Mouse (Mus musculus) CD4-positive helper T cell, adult 2 months (primary cell): ENCODE measurements around the gene Rnf220.
"Not testable (repeated sequence)": the region's sequence is repeated elsewhere in the genome, so short reads cannot be mapped to it uniquely, and the experiment has no call there.

Experiments
- DNase-seq: peaks from one replicate; pipeline ENCODE4 v3.0.0-alpha.2; 2012; ENCODE audit warnings: low read depth, missing footprints, low spot score

The Rnf220 gene

DNA sequence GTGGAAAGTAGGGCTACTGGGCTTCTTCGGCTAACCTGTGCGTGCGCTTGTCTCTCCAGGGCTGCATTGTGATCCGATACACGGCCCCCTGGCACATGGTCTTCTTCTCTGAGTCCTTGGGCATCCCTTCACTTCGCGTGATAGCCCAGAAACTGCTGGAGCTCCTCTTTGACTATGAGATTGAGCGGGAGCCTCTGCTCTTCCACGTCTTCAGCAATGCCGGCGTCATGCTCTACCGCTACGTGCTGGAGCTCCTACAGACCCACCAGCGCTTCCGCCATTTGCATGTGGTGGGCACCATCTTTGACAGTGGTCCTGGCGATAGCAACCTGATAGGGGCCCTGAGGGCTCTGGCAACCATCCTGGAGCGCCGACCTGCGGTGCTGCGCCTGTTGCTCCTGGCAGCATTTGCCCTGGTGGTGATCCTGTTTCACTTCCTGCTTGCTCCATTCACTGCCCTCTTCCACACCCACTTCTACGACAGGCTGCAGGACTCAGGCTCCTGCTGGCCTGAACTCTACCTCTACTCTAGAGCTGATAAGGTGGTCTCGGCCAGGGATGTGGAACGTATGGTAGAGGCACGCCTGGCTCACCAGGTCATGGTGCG, 228.9 kb downstream of the Rnf220 start:
- no peak for DNase-seq

DNA sequence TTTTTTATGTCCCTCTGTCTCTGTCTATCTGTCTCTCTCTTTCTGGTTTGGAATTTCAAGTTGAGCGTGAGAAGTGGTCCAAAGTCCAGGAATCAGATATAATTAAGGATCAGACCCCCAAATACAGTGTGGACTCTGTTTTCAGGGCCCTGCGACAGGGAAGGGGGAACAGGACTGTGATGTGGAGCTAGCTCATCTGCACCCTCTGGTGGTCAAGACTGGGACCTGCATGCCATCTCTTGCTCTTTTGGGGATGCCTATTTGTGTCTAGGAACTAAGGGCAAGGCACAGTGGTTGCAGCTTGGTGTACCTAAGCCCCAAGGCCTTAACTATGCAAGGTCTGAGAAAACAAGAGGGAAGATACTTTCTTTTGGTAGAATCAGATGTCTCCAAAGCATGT, 229.6 kb downstream of the Rnf220 start:
- peak; percentile 64 for DNase-seq

DNA sequence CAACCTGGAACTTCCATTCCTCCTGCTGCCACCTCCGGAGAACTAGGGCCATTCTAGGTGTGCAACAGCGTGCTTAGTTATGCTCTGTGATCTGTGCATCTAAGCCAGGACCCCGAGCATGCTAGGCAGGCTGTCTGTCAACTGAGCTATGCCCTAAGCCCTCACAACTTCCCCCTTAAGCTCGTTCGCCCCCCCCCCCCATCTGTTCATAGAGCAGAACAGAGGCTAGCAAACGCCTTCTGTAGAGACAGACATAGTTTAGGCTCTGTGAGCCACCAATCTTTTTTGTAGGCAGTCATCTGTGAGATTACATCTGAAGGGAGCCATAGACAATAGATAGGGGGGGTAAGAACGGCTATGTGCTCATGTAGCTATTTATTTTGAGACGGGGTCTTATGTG, 233.9 kb downstream of the Rnf220 start:
- no peak for DNase-seq

DNA sequence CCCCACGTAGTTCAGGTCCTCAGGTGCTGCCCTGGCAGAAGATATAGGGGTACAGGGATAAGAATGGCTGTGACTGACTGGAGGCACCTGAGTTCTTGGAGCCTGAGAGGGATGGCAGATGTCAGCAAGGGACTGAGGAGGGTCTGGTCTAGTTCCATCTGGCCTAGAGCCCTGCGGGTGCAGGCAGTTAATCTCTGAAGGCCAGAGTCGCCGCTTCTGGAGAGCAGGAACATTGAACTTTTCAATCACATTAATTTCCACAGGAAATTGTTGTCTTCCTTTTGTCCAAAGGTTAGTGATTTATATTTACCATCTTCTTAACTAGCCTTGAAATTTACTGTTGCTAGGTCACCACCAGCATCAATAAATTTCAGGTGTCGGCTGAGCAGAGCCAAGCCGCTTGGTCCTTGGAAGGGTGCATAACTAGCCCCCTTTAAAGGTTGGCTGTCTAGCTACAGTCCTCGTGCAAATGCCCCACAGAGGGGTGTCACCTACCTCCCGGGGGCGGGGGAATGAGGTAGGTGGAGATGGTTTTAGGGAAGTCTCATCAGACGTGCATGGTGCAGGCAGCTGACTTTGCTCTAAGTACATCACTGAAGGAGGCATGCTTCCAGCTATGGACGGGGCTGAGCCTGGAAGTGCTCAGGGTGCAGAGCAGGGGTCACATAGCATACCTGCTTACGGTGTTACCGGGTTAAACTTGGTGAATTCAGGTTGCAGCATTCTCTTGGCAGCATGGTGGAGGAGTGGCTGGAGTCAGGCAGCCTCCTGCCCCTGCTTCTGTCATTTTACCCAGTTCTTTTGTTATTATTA, 234.5 kb downstream of the Rnf220 start:
- no peak for DNase-seq

DNA sequence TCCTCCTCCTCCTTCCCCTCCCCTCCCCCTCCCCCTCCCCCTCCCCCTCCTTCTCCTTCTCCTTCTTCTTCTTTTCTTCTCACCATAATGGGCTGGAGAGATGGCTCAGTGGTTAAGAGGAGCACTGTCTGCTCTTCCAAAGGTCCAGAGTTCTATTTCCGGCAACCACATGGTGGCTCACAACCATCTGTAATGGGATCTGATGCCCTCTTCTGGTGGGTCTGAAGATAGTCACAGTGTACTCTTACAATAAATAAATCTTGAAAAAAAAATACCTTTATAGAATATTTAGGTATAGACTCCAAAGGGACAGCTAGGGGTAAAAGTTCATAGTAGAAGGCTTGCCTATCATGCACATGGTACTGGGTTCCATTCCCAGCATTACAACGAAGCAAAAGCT, 235.6 kb downstream of the Rnf220 start:
- no peak for DNase-seq

DNA sequence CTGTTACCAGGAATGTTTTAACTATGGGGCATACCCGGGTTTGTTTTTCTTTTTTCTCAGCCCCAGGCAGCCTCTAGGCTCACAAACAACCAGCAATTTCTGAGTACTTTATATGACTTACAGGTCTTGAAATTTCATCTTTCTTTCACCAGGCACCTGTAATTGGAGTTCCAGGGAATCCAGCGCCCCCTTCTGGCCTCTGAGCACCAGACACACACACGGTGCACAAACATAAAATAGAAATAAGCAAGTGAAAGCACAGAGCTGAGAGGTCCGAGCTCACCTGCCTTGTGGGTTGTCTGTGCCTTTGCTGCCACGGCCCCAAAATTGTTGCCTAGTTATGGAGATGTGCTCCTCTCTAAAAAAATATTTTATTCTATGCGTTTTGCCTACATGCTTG, 236.9 kb downstream of the Rnf220 start:
- not testable (repeated sequence) for DNase-seq

DNA sequence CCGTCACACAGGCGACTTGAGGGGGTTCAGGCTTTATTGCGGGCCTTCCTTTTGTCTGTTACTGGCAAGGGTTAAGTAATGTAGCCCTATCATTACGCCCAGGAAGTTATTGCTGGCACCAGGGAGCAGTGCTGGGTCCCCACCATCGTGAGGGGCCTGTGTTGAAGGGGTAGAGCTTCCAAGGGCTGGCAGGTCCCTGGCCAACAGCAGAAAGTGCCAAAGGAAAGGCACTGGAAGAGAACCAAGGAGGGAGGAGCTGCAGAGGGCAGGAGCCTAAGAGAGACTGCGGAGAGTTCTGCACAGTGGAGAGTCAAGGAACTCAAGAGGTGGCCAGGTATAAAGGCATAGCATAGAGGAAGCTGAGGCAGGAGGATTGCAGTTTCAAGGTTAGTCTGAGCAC, 242.2 kb downstream of the Rnf220 start:
- no peak for DNase-seq

DNA sequence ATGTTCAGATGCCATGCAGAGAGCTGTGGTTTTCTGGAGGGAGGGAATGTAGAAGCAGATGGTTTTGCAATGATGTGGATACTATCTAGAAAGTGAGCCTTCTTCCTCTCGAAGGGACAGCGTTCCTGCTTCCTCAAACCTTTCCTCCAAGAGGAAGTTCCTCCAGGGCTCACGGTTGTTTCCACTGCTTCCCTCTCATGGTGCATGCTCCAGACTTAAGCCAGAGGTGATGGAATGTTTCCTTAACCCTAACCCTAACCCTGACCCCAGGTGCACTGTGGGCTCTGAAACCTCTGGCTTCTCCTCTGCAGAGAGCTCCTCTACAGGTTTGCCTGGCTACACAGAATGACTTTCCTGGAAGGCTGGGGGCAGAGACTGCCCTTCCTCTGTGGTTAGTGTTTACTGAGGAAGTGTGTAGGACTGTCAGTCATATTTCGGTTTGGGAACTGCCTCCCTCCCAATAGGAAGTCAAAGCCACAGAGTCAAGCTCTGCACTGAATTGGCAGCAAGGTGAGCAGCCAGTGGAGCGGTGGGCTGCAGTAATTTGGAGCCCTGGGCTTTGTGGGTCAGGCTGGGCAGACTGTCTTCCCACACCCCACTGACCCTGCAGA, 242.7 kb downstream of the Rnf220 start:
- DNase-seq, result no peak

DNA sequence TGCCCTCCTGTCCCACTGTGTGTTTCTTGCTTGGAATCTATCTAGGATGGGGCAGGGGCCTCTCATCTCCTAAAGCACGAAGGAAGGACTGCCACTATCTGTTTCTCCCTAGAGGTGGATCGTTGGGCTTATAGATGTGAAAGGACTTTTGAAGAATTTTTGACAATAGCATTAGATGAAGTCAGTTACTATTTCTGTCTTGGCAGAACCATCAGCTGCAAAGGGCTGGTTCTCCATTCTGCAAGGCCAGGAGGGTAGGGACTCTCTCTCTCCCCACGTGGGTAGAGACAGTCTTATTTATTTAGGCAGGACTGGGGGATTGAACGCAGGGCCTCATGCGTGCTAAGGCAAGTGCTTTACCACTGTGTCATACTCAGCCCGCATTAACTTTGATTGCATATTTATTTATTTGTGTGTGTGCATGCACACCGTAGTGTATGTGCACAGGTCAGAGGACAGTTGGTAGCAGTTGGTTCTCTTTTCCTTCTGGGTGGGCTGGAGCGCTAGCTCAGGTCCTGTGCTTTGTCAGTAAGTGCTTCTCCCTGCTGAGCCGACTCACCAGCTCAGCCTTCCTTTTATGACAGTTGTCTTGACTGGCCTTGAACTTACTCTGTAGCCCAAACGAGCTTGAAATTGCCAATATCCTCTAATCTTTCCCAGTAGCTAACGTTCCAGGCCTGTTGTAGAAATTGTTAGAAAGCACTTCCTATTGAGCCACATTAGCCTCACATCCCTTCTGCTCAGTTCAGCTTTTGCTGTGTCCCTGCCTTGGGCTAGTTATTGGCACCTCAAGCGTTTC, 243.4 kb downstream of the Rnf220 start:
- DNase-seq, result no peak

DNA sequence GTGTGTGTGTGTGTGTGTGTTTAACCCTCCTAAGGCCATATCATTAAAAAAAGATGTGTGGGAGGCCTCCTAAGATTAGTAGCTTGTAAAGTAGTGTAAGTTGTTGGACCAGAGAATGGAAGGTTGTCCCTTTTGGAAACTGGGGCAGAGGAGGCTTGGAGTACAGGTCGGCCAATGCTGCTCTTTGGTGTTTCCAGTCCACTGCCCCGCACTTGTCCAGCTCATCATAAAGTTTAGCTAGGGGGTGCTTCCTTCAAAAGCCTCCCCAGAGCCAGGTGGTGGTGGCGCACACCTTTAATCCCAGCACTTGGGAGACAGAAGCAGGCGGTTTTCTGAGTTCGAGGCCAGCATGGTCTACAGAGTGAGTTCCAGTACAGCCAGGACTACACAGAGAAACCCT, 244.1 kb downstream of the Rnf220 start:
- no peak for DNase-seq

DNA sequence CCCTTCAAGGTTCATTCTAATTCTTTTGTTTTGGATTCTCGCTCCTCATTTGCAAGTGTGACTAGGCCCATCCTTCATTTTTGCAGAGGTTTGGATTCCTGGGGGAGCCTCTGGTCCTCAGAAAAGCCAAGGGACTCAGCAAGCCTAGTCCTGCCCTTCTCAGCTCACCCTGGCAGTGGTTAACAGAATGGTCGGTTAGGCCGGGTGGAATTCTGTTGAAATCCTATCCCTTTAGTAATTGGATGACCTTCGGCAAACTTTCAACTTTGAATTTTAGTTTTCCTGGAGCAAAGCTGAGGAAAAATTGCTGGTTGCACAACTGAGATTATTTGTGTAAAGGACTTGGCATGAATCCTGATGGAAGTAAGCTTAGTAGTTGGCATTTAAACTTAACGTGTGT, 244.5 kb downstream of the Rnf220 start:
- no peak for DNase-seq

DNA sequence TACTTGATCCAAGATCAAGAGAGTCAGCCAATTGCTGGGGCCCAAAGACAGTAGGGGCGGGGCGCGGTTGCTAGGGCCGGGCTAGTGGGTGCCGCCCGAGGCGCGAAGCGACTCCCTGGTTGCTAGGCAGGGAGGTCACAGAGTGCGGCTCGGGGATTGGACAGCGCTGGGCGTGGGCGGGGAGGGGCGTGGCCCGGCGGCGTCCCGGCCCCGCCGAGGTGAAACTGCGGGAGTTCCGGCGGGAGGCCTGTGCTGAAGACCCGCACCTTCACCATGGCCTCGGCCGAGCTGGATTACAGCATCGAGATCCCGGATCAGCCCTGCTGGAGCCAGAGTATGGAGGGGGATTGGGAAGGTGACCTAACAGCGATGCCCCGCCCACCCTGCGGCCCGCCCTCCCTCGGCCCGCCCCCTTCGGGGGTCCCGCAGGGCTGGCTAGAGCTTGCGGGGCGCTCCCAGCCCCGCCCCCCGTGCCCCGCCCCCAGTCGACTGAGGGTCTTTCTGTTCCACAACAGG, 245.0 kb downstream of the Rnf220 start, which contains the start of the genes Tmem53 and Armh1:
Gene Tmem53, plus strand, starts transcription at position 151 of the 516 bp plus-strand sequence.
Gene Armh1, minus strand, starts transcription at position 325 of the 516 bp plus-strand sequence.
- DNase-seq, result peak; percentile 92

DNA sequence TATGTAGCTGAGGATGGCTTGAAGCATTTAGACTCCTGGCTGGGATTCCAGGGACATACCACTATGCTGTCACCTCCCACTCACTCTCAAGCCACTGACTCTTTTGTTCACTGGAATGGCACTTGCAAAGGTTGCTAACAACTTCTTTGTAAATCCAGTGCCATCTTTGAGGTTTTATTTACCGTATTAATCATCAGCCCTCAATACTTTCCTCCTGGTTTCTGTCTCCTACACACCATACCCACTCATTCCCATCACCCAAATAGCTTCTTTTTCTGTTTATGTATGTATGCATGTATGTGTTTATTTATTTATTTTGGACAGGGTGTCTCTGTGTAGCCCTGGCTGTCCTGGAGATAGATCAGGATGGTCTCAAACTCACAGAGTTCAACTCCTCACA, 245.9 kb downstream of the Rnf220 start:
- no peak for DNase-seq

DNA sequence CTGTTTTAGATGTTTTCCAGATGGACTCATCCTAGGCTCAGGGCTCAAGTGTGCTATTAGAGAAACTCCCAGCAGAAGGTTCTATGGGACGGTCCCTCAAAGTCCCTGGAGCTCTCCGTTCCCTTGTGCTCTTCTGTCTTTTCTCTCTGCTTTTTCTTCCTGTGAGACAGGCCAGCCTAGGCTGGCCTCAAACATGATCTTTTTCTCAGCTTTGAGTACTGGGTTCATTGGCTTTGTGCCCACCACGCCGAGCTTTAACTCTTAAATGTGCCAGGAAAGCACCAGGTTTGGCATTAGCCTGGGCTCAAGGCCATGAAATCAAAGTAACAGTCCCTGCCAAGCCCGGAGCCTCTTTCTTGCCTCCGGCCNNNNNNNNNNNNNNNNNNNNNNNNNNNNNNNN, 256.0 kb downstream of the Rnf220 start:
- no peak for DNase-seq

DNA sequence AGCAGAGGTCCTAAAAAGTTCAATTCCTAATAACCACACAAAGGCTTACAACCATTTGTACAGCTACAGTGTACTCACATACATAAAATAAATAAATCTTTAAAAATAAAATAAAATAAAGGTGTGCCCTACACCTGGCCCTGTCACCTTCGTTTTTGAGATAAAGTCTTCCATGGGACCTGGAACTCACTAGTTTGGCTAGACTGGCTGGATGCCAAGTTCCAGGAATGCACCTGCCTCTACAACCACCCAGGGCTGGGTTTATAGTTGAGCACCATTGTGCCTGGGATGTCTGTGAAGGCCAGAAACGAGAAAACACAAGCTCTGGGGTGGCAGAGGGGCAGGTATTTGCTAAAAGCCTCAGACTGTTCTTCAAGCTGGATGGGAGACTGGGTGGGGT, 257.7 kb downstream of the Rnf220 start:
- no peak for DNase-seq

DNA sequence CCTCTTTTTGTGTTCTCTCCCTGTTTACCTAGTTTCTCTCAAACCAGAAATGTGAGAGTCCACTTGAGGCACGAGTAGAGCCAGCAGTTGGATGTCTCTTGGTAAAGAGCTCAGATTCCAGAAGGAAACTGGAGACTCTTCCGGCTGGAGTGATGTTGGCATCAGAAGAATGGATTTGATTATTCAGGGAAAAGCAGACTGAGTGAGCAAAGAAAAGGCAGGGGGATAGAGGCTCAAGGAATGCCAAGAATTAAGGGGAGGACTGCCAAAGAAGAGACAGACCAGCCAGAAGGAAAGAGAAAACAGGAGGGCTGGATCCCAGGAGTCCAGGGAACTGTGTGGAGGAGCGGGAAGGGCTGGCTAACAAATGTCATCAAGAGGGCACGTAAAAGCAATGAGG, 261.0 kb downstream of the Rnf220 start:
- DNase-seq, result no peak

DNA sequence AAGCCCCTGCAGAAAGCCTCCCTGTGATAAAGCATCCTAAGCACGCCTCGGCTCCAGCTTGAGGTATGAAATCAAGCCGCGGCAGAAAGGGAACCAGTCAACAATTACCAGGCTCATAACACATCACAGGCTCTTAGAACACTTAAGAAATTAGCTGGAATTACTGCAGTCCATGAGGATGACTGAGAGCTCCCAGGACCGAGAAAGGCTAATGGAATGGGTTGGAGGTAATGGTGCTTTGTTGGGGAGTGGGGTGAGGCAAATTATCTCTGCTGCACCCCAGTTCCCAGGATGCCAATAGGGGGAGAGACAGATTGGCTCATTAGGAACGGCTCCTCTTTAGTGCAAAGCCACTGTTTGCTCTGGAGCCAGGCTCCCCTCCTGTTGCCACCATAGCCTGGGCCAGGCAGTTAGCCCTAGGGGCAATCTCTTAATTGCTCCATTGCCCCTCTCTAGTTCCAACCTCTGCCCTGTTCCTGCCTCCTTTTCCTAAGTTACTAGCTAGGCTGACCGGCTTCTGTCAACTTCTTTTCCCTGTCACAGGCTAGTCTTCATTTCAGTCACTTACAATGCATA, 262.6 kb downstream of the Rnf220 start:
- no peak for DNase-seq

DNA sequence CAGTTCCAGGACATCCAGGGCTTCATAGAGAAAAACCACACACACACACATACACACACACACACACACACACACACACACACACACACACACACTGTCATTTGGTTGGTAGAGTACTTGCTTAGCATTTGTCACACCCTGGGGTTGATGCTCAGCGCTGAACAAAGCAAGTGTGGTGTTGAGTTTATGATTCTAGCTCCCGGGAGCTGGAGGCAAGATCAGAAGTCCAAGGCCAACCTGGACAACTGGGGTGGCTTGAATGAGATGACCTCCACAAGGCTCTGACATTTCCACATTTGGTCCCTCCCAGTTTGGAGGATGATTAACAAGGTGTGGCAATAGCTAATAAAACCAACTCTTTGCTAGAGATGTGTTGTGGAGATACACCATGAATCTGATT, 265.6 kb downstream of the Rnf220 start:
- no peak for DNase-seq

DNA sequence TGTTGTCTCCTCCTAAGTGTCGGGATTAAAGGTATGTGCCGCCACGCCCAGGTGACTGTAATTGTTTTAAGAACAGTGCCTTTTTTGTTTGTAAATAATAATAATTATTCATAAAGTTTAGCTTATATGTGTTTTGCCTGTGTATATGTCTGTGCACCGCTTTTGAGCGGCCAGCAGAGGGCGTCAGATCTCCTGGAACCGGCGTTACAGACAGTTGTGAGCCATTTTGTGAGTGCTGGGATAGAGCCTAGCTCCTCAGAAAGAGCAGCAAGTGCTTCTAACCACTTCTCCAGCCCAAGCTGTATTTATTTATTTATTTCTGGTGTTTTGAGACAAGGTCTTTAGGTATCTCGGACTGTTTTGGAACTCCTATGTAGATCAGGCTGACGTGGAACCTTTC, 266.5 kb downstream of the Rnf220 start:
- no peak for DNase-seq

DNA sequence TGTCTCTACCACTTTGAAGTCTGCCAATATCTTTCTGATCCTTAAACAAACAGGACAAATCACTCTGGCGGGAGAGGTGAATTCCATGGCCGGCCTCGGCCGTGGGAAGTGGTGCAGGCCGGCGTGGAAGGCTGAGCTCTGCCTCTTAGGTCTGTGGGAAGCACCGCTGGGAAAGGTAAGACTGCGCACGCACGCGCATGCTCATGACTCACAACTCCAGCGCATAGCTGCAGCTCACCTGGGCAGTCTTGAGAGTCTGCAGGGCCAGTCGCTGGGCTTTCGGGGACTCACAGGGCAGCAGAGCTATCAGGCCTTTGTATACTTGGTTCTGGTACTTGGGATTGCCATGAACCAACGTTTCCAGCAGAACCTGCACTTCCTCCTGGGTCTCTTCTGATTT, 267.3 kb downstream of the Rnf220 start:
- DNase-seq, result no peak

DNA sequence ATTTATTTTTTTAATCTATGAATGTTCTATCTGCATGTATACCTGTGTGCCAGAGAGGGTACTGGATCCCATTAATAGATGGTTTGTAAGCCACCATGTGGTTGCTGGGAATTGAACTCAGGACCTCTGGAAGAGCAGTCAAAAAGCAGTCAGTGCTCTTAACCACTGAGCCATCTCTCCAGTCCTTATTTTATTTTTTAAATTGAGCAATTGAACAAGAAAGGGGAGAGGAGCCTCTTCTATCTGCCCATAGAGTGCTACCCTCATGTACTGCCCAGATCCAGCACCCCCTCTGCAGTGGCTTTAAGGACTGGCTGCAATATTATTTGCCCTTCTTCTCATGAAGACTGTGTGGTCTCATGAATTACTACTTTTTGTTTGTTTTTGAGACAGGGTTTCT, 271.6 kb downstream of the Rnf220 start:
- no peak for DNase-seq
